ENCODE assay signal across 27 mouse cellular contexts in genomic region chr14:35673090-35673489, GRCm38 (mm10).
DNase-seq lines count a peak whose midpoint lies in the region; ATAC-seq lines count a peak whose summit lies in the region.
"Had no signal": no experiment of that assay in that cellular context is flagged by ENCODE, and none has a peak within 500 bp of the region (broad histone marks: within the 10 kb centered on the region; RNA-seq: fewer than 3 reads in every experiment).

No protein-coding gene starts in this region.

- no peak for ATAC-seq in embryonic facial prominence, embryonic 11.5 days (replicated peaks; ENCODE audit: insufficient number of reproducible peaks, low FRiP score, low TSS enrichment, low read depth)
- ATAC-seq in midbrain, embryonic 13.5 days, result 0 out of 2 replicates have a peak, but pooled peaks have one; percentile 50
- no peak for ATAC-seq in midbrain, embryonic 11.5 days (ENCODE audit: low FRiP score)
- ATAC-seq: forebrain, embryonic 13.5 days; forebrain, embryonic 16.5 days; hindbrain, embryonic 16.5 days; intestine, embryonic 15.5 days; Patski had no signal

- H3K27me3 ChIP-seq in embryonic facial prominence, embryonic 11.5 days (ENCODE audit: control insufficient read depth, insufficient read depth, low read length), result no peaks in the 10 kb centered on the region
- H3K27me3 ChIP-seq in embryonic facial prominence, embryonic 10.5 days (replicated peaks; ENCODE audit: low read depth, poor library complexity, severe bottlenecking), result no peaks in the 10 kb centered on the region
- H3K27me3 ChIP-seq in midbrain, embryonic 13.5 days, result no peaks in the 10 kb centered on the region
- H3K27me3 ChIP-seq in midbrain, embryonic 11.5 days (ENCODE audit: control insufficient read depth, insufficient read depth, low read length), result no peaks in the 10 kb centered on the region
- H3K27me3 ChIP-seq: CH12.LX; forebrain, embryonic 13.5 days; heart, embryonic 15.5 days; hindbrain, embryonic 13.5 days; intestine, embryonic 15.5 days; Patski had no signal

- no peak overlapping the region for H3K9ac ChIP-seq in embryonic facial prominence, embryonic 11.5 days (replicated peaks; ENCODE audit: low read length)
- H3K9ac ChIP-seq in midbrain, embryonic 13.5 days (replicated peaks), result no peak overlapping the region
- no peak overlapping the region for H3K9ac ChIP-seq in midbrain, embryonic 11.5 days (ENCODE audit: low read length)
- H3K9ac ChIP-seq: forebrain, embryonic 13.5 days; heart, embryonic 15.5 days; hindbrain, embryonic 13.5 days; intestine, embryonic 15.5 days had no signal

- no peak overlapping the region for H3K27ac ChIP-seq in embryonic facial prominence, embryonic 11.5 days (replicated peaks; ENCODE audit: low read depth, low read length)
- H3K27ac ChIP-seq in embryonic facial prominence, embryonic 10.5 days (replicated peaks), result no peak overlapping the region
- 0 out of 2 replicates have a peak overlapping the region, but pooled peaks have one; percentile 25 for H3K27ac ChIP-seq in midbrain, embryonic 13.5 days
- no peak overlapping the region for H3K27ac ChIP-seq in midbrain, embryonic 11.5 days (ENCODE audit: low read depth, low read length)
- H3K27ac ChIP-seq: forebrain, embryonic 10.5 days; forebrain, embryonic 13.5 days; heart, embryonic 15.5 days; hindbrain, embryonic 10.5 days; hindbrain, embryonic 13.5 days; intestine, embryonic 15.5 days had no signal

- H3K36me3 ChIP-seq in embryonic facial prominence, embryonic 11.5 days (replicated peaks; ENCODE audit: control insufficient read depth, insufficient read depth, low read depth, low read length), result no peaks in the 10 kb centered on the region
- H3K36me3 ChIP-seq in embryonic facial prominence, embryonic 10.5 days (replicated peaks), result no peaks in the 10 kb centered on the region
- no peaks in the 10 kb centered on the region for H3K36me3 ChIP-seq in midbrain, embryonic 13.5 days
- no peaks in the 10 kb centered on the region for H3K36me3 ChIP-seq in midbrain, embryonic 11.5 days (ENCODE audit: control insufficient read depth, insufficient read depth, low read length)
- H3K36me3 ChIP-seq: forebrain, embryonic 10.5 days; G1E; heart, embryonic 15.5 days; hindbrain, embryonic 10.5 days; hindbrain, embryonic 13.5 days; intestine, embryonic 15.5 days had no signal

- peak; percentile 0 for DNase-seq in embryonic facial prominence, embryonic 11.5 days (ENCODE audit: low spot score)
- no peak for DNase-seq in embryonic facial prominence, embryonic 10.5 days (ENCODE audit: low spot score)
- no peak for DNase-seq in midbrain, embryonic 11.5 days (ENCODE audit: low spot score, missing footprints)
- peak; percentile 6 for DNase-seq in retina, postnatal 1 day
- DNase-seq in retina, embryonic 14.5 days (ENCODE audit: low spot score), result no peak
- DNase-seq: adrenal gland, postnatal 25 days; B cell, adult 2 months; cerebellum, adult 18-20 months; cerebellum, adult 9-10 months; cerebellum, postnatal 14 days; gastrocnemius, postnatal 10 days; gastrocnemius, postnatal 36 days; heart, postnatal 10 days; heart, postnatal 36 days had no signal

- WGBS in embryonic facial prominence, embryonic 11.5 days, result 69% methylated on average over 4 of the region's 4 CpGs
- WGBS in embryonic facial prominence, embryonic 10.5 days, result 70% methylated on average over 4 of the region's 4 CpGs
- WGBS in midbrain, embryonic 13.5 days, result 66% methylated on average over 4 of the region's 4 CpGs
- 81% methylated on average over 4 of the region's 4 CpGs for WGBS in midbrain, embryonic 11.5 days

- H3K4me3 ChIP-seq in embryonic facial prominence, embryonic 11.5 days (ENCODE audit: low read depth, low read length), result no peak overlapping the region
- no peak overlapping the region for H3K4me3 ChIP-seq in embryonic facial prominence, embryonic 10.5 days
- H3K4me3 ChIP-seq in midbrain, embryonic 13.5 days (replicated peaks), result no peak overlapping the region
- H3K4me3 ChIP-seq in midbrain, embryonic 11.5 days (ENCODE audit: low read depth, low read length), result no peak overlapping the region
- H3K4me3 ChIP-seq: forebrain, embryonic 10.5 days; forebrain, embryonic 13.5 days; heart, embryonic 15.5 days; hindbrain, embryonic 10.5 days; hindbrain, embryonic 13.5 days; intestine, embryonic 15.5 days had no signal

- H3K9me3 ChIP-seq in embryonic facial prominence, embryonic 11.5 days (replicated peaks; ENCODE audit: control insufficient read depth, low read length), result no peaks in the 10 kb centered on the region
- no peaks in the 10 kb centered on the region for H3K9me3 ChIP-seq in embryonic facial prominence, embryonic 10.5 days
- no peaks in the 10 kb centered on the region for H3K9me3 ChIP-seq in midbrain, embryonic 13.5 days
- H3K9me3 ChIP-seq in midbrain, embryonic 11.5 days (ENCODE audit: control insufficient read depth, low read length), result no peaks in the 10 kb centered on the region
- H3K9me3 ChIP-seq: forebrain, embryonic 10.5 days; forebrain, embryonic 13.5 days; G1E; heart, embryonic 15.5 days; hindbrain, embryonic 10.5 days; hindbrain, embryonic 13.5 days; intestine, embryonic 15.5 days had no signal

- H3K4me2 ChIP-seq in embryonic facial prominence, embryonic 11.5 days (ENCODE audit: low read depth, low read length), result no peak overlapping the region
- no peak overlapping the region for H3K4me2 ChIP-seq in midbrain, embryonic 13.5 days (replicated peaks)
- no peak overlapping the region for H3K4me2 ChIP-seq in midbrain, embryonic 11.5 days
- H3K4me2 ChIP-seq: forebrain, embryonic 13.5 days; heart, embryonic 11.5 days; heart, embryonic 15.5 days; hindbrain, embryonic 13.5 days; intestine, embryonic 15.5 days had no signal

- H3K4me1 ChIP-seq in embryonic facial prominence, embryonic 11.5 days (ENCODE audit: control insufficient read depth, insufficient read depth, low read length), result no peaks in the 10 kb centered on the region
- no peaks in the 10 kb centered on the region for H3K4me1 ChIP-seq in embryonic facial prominence, embryonic 10.5 days
- peaks cover 3% of the 10 kb centered on the region; the same call in 1 of the 2 replicates for H3K4me1 ChIP-seq in midbrain, embryonic 13.5 days (replicated peaks)
- no peaks in the 10 kb centered on the region for H3K4me1 ChIP-seq in midbrain, embryonic 11.5 days (ENCODE audit: control insufficient read depth, insufficient read depth, low read length)
- H3K4me1 ChIP-seq: forebrain, embryonic 10.5 days; forebrain, embryonic 13.5 days; heart, embryonic 15.5 days; hindbrain, embryonic 10.5 days; hindbrain, embryonic 13.5 days; intestine, embryonic 15.5 days had no signal

Comparison
In these comparisons a context has a peak if more than half of its experiments do, and no peak if none do; other contexts are left out.
1. DNase-seq: peak in embryonic facial prominence, embryonic 11.5 days (single experiment) and retina, postnatal 1 day (single experiment); none in embryonic facial prominence, embryonic 10.5 days (single experiment), midbrain, embryonic 11.5 days (single experiment) and retina, embryonic 14.5 days (single experiment).